Mouse (Mus musculus) erythroblast, adult 5-6 weeks (primary cell): ENCODE measurements around the gene Arhgap29. TPM values are rescaled to one million over a fixed set of nuclear protein-coding genes. Genes with fewer than 3 reads are reported as not detected.

Experiments
- ATAC-seq: replicated peaks from 2 replicates; pipeline ENCODE4 v1.8.0; 2016; ENCODE audit warnings: moderate number of reproducible peaks, mild to moderate bottlenecking, moderate TSS enrichment, inconsistent platforms; ENCODE audit not compliant: poor library complexity, low FRiP score, severe bottlenecking
- total RNA-seq, 2 experiments: library from RNA; stranded (forward) in 1 of 2; stranded (reverse) in 1 of 2; fragments of 150-400 nt in 1 of 2; fragments of 200-764, 138-1000 nt in 1 of 2; gene quantifications; 2 replicates each; pipeline versions ENCODE4 v1.2.3 to v1.2.4; 2015 to 2017; ENCODE audit warnings: low replicate concordance in 2 of 2

Gene Arhgap29
- total RNA-seq, 2 experiments from 2014 or later: 0.19 to 0.51 TPM

DNA sequence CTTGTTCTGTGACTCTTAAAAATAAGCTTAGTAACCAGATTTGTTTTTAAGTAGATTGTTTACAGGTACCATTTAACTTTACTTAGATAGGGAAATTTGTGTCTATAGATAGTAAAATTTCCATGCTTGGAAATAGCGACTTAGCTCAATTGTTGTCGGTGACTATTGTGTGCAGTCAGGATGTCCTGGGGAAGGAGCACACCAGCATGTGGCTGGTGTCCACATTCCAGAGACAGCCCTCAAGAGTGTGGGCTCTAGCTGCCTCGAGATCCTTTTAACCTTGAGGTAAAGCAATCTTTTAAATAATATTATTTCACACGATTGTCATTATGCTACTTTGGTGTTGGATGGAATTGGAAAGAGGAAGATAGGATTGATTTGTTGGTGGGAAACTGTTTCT, 30.1 kb downstream of the Arhgap29 start:
- ATAC-seq: no peak

DNA sequence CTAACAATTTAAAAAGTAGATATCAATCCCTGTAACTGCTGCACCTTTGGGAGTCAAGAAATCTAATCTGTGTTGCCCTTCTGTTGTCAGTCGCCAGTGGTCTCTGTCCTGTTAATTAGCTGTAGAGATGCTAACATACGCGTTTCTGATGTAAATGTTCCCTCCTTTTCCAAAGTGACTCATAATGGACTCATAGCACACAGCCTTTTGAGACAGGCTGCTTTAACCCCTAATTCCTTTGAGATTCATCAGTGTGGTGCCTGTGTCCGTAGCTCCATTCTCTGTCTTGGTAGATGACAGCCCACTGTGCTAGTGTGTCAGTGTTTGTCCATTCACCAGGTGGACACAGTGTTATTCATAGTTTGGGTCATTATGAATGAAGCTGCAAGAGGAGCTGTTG, 42.8 kb downstream of the Arhgap29 start:
- no peak for ATAC-seq

DNA sequence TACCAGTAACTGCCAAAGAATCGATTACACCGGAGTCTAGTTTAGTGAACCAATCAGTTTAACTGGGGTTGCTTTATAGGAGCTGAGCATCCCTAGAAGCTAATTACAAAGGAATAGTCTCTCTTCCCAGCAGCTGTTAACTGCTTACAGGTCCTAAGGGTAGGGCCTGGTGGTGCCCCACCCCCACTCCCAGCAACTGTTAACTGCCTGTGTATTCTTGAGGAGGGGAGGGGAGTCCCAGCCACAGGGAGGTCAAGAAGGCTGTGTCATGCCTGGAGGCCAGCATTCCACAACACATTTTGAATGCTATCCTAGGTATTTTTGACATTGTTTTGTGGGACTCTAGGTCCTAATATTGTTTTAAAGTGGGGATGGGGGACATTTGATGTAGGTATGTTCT, 47.6 kb downstream of the Arhgap29 start:
- ATAC-seq: no peak

DNA sequence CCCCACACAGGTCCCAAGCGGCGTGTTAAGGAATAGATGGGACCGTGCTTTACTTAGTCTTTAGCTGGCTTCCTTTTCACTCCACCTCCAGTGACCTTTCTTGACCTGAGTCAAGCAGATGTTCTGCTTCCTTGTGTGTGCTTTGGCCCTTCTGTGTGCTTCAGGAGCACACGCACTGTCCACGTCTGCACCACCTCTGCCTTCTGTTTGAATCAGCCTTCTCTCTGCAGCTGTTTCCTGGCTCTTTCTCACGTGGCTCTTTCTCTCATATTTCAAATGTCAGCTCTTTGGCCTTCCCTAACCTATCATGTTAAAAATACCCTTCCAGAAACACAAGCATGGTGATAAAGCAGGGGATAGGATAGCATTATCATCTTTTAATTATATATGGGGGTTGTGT, 49.2 kb downstream of the Arhgap29 start:
- ATAC-seq: no peak

DNA sequence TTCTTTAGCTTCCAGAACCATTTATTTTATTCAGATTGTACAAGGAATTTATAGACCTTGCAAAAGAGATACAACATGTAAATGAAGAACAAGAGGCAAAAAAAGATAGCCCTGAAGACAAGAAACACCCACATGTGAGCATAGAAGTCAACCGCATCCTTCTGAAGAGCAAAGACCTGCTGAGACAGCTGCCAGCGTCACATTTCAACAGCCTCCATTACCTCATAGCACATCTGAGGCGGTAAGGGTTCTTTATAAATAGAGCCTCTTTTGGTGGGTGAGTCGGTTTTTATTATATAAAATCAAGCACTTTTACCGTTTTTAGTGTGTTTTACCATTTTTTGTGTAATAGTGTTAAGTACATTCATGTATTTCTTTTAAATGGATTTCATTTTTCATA, 57.5 kb downstream of the Arhgap29 start:
- no peak for ATAC-seq

DNA sequence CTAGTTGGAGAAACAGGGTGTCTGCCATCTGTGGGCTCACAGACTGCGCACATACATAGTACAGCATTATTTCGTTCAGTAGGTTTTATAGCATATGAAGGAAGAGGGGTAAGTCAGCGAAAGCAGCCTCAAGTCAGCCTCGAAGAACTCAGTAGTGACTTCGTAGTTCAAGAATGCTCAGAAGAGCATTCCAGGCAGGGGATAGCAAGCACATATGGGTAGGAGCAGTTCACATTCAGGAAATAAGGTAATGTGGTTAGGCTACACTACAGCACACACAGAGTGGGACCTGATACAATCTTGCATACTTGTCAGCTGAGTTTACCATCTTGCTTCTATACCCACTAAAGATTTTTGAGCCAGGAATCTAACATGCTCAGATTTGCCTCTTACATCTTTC, 58.0 kb downstream of the Arhgap29 start:
- no peak for ATAC-seq

DNA sequence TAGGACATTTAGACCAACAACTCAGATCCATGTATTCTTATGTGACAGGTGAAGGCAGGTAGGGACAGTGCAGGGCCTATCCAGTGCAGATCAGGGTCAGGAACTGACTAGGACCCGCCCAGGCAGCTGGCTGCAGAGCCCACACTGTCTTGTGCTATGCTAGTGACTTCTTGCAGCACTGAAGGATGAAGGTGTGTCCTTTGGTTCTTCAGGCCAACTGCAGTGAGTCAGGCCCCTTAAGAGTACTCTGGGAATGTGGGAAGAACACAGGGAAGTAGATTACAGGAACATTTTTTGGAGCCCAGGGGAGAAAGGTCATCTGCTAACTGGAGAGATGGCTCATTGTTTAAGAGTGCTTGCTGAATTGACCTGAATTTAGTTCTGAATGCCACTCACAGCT, 60.1 kb downstream of the Arhgap29 start:
- no peak for ATAC-seq

DNA sequence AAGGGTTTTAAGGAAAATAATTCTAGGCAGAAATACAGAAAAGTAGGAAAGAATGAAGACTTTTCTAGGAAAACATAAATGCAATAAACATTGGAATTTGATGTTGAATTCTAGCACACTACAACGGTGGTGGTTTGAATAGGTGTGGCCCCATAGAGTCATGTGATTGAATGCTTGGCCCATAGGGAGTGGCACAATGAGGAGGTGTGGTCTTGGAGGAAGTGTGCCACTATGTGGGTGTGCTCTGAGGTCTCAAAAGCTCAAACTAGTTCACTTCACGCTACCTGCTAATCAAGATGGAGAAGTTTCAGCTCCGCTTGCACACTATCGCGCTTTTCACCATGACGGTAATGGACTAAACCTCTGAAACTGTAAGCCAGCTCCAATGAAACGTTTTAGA, 66.1 kb downstream of the Arhgap29 start:
- ATAC-seq: no peak

DNA sequence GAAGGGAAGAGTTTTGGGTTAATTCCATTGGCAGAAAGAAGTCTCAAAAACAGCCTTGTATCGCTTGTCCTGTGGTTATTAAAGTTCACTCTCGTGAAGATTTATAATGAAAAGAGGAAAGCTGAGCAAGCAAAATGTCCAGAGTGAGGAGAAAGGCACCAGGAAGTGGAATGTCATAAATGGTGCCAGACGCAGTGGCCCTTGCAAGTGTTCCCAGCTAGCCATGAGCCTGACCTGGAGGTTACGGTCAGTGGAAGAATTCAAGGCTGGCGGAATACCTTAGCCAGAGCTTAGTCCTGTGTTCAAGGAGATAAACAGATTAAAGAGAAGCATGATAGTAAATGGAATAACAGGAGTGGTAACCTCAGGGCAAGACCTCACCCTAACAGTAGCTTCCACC, 66.8 kb downstream of the Arhgap29 start:
- no peak for ATAC-seq

DNA sequence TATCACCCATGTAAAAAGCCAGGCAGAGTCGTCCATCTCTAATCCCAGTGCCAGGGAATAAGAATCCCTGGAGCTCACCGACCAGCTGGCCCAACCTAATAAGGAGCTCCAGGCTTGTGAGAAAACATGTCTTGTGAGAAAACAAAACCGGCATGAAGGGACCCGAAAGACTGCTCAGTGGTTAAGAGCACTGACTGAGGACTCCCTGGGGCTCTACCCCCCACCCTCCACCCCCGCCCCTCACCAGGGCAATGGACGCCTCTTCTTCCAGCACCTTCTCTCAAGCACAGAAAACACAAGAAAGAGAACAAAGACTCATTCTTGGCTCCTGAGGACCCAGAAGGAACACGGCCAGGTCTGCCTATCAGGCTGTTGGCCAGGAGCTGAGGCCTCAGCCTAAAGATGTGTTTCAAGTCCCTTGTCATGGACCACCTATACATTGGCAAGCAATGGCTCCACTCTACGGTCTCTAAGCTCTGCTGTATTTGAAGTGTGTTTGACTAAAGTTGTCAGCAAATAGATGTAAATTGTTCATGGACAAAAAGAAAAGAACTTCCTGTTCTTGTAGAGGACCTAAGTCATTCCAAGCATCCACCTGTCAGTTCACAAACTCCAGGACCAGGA, 68.8 kb downstream of the Arhgap29 start:
- no peak for ATAC-seq

DNA sequence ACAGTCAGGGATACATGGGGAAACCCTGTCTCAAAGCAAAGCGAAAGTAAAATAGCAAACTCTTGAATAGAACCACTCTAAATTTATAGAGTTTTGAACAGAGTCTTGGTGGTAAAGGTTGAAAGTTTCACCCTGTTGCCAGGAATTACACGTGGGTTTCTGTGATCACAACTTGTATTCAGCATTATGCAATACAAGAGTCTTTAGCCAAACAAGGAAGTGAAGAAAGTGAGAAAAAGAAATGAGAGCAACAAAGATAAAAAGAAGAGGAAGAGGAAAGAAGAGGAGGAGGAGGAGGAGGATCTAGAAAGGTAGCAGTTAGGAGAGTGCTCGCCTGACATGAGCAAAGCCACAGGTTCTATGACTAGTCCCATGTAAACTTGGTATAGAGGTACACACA, 70.0 kb downstream of the Arhgap29 start:
- ATAC-seq: no peak

DNA sequence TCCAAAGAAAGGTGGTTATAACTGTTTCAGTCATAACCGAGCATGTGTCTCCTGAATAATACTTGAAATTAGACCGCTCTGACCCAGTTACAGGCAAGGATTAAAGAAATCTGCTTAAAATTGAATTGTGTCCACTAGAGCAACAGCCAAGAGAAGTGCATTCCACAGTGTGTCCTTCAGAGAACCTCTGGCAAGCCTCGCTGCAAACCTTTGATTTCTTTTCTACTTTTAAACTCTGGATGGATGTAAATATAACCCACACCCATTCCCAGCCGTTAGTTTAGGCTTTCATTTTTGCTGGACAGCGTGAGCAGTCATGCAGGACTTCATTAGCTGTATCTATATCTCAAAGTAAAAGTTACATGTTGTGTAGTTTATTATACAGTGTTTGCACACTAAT, 74.3 kb downstream of the Arhgap29 start:
- ATAC-seq: no peak

DNA sequence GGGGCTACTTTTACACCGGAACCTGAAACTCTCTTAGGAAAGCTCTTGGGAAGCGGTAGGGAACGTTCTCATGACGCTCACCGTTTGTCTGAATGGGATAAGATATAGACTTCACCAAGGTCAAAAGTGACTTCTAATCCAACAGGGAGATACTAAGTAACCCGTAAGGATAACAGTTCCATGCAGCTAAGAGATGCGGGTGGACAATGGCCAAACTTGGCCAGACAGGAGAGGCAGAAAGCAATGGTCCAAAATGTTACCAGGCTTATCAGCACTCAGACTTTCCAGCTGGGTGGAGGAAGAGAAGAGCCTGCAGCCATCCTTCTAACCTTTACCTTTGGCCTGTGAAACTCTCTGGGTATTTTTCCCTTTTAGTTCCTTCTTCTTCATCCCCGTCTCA, 75.4 kb downstream of the Arhgap29 start:
- no peak for ATAC-seq

DNA sequence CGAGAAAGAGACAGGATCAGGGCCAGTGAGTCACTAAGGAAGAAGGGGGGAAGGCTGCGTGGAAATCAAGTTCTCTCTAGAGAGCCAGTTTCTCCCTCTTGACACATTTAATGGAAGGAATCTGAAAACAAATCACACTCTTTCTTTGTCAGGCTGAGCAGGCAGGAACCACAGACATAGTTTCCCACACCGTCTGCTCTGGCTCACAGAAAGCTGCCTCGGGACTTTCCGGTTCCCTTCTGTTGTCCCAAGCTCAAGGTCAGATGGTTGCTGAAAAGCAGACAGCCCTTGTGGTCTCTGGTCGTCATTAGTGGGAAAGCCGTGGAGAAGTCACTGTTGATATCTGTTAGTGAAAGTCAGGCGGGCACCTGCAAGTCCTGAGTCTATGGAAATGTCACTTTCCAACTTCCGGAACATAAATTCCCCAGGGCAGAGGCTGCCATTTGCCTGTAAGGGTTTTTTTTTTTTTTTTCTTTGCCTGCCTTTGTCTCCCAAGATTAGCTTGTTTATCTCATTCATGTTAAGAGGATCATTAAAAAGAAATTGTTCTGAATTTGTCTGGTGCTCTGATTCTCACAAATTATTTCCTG, 81.0 kb downstream of the Arhgap29 start:
- ATAC-seq: no peak

DNA sequence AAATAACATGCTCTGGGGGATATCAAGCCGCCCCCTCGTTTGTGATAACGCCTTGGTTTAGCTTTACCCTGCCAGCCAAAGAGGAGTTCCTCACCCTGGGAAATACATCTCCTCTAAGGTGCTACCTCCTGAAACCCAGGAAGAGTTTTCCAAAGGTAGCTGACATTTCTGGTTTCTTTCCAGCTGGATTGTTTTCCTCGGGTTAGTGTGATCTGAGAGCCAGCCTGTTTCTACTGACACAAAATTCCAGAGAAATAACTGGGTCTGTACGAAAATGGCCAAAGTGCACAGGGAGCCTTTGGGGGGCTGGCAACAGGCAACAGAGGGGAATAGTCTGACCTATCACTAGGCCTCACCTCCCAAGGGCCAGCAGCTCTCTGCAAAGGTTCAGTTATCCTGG, 81.9 kb downstream of the Arhgap29 start:
- no peak for ATAC-seq

DNA sequence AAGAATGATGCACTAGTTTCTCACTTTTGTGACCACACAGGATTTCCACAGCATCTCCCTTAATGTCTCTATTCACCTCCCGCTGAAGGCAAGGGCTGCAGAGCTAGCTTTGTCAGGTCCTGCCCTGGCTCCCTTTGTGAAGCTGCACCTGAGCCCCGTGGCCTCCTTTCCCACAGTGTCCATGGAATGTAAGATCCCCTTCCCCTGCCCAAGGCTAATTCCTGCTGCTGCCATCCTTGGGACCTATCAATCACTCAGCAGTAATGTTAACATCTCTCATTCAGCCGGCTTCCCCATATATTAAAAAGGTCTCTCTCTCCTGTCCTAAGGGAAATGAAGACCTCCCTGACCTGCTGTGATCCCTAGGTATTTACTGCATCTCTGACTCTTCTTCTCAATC, 82.8 kb downstream of the Arhgap29 start:
- no peak for ATAC-seq

DNA sequence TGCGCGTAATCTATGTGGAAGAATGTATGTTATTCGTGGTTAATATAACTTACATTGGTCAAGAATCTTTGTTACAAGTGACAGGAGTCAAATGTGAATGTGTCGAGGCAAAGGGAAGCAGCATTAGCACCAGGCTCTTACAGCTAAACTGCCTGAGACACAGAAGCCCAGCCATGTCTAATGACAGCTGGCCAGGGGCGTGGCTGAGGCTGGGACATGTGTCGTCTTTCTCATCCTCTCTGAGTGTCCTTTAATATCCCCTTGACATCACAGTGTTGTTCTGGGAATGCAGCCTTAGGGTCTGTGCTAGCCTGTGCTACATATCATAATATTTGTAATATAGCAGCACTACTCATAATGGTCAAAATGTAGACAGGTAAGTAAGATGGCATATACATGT, 88.2 kb downstream of the Arhgap29 start:
- ATAC-seq: no peak

DNA sequence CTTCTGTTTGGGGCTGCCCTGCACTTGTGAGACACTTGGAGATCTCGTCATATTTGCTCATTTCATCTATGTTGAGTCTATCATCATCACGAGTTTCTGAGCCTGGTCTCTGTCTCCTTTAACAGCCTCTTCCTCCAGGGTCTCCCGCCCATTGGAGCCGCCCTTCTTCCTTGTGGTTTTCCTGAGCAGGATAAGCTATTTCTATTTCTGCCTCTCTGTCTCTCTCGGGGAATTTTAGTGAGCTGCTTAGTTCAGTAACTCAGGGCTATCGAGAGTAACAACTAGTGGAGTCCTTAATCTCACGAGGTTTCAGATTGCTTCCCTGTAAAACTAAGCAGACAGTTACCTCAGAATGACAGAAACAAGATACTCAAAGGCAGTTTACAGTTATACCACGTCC, 90.8 kb downstream of the Arhgap29 start:
- ATAC-seq: no peak

DNA sequence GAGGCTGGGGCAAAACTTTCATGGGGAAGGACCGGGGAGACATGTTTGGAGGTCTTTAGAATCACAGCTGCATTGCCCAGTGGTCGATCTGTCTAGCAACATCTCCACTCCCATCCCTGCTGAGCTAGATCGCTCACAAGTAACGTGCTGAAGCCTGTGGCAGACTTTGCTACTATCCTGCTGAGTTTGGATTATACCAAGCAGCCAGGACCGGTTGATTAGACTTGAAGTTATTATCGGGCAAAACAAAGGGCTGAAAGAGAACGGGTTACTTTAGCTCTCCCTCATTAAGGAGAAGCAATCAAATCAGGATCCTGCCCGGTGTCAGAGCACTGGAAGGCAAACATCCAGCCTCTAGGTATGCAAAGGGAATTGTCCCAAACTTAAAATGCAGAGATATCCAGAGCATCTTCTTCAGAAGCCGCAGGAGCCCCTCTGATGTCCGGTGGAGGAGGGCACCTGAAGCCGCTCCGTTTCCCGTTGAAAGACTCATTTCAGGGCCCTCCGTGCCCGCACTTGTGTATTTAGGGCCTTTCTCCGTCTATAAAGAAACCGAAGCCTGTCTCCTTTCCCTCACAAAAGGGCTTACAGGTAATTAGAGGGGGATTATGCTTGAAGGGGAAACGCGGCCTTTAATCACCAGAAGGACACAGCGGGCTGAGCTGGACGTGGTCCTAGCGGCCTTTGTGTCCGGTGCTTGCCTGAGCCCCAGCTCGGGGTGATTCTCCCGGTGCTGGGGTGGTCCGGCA, 91.6 kb downstream of the Arhgap29 start, which contains the start of gene Abca4:
Abca4 (plus strand) TSS at position 645 of the 749 bp plus-strand sequence.
- no peak for ATAC-seq

DNA sequence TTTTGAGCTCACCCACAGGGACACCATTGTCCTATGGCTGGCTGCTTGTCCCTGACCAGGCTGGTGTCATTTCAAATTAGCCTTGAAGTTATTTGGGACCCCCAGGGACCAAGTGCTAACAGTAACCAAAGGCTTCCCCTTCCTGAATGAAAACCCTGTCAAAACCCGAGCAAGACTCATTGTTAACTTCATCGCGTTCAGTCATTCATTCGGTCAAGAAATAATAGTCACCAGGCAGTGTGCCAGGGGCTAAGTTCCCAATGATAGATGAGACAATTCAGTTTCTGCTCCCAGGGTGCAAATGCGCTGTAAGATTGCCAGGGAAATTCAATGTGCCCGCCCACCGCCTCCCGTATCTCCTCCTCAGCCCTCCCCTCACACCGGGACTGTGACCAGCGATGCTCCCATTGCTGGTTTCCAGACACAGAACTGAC, 93.9 kb downstream of the Arhgap29 start:
- no peak for ATAC-seq

DNA sequence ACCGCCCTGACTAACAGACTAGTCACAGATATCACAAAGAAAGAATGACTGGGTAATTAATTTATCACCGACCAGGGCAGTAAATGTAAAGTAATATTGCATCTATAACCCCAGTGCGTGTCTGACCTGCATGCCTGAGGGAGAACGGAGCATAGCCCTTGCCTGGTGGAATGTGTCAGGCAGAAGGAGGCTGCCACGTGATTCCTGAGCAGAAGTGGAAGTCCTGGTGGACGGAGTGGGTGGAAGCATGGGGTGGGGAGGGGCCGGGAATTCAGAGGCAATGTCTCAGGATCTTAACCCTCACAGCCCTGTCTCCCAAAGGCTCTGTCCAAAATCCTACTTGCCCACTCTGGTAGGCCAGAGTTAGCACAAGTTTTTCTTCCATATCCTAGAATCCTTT, 95.1 kb downstream of the Arhgap29 start:
- no peak for ATAC-seq
